Mouse (Mus musculus) stomach, embryonic 16.5 days (tissue): Measurements from ENCODE around the gene Dctn5. TPM values are rescaled to one million over a fixed set of nuclear protein-coding genes. Genes with fewer than 3 reads are reported as not detected.

Experiments
- ATAC-seq: fragments of 200-750 bp; cut with Nextera tagmentation; 2 replicates; pipeline ENCODE4 v1.8.0; 2017; ENCODE audit warnings: moderate number of reproducible peaks, moderate TSS enrichment; ENCODE audit not compliant: insufficient read depth, low FRiP score
- H3K27ac ChIP-seq: fragments of 300-500 bp; sonication (generic); 2 replicates; pipeline ENCODE4 v1.5.1; 2014; ENCODE audit warnings: low read length
- H3K27me3 ChIP-seq: fragments of 300-500 bp; sonication (generic); 2 replicates; pipeline ENCODE4 v1.6.1; 2014; ENCODE audit warnings: low read length, control low read depth, mixed read lengths; ENCODE audit not compliant: control insufficient read depth, insufficient read depth
- H3K36me3 ChIP-seq: fragments of 300-500 bp; sonication (generic); 2 replicates; pipeline ENCODE4 v1.6.1; 2014; ENCODE audit warnings: low read length; ENCODE audit not compliant: control insufficient read depth, insufficient read depth
- H3K4me1 ChIP-seq: fragments of 300-500 bp; sonication (generic); 2 replicates; pipeline ENCODE4 v1.6.1; 2014; ENCODE audit warnings: low read length, control low read depth, mixed read lengths; ENCODE audit not compliant: control insufficient read depth, insufficient read depth
- H3K4me2 ChIP-seq: fragments of 300-500 bp; sonication (generic); 2 replicates; pipeline ENCODE4 v1.6.1; 2014; ENCODE audit warnings: low read depth, low read length, mixed read lengths
- H3K4me3 ChIP-seq: fragments of 300-500 bp; sonication (generic); replicated peaks from 2 replicates; pipeline ENCODE4 v1.5.1; 2014; ENCODE audit warnings: mild to moderate bottlenecking, low read length
- H3K9ac ChIP-seq: fragments of 300-500 bp; sonication (generic); 2 replicates; pipeline ENCODE4 v1.6.1; 2014; ENCODE audit warnings: low read length
- H3K9me3 ChIP-seq: fragments of 300-500 bp; sonication (generic); replicated peaks from 2 replicates; pipeline ENCODE4 v1.6.1; 2016; ENCODE audit warnings: low read length, control low read depth; ENCODE audit not compliant: control insufficient read depth
- WGBS: fragments of 180-500 bp; shearing (Covaris S2); extraction: QIAGEN DNeasy Blood & Tissue Kit; methylation state at CpG from one replicate; pipeline ENCODE4 v1.1.7; 2014; 5-methylcytosine and 5-hydroxymethylcytosine counted together
- polyA plus RNA-seq: library from polyadenylated mRNA; unstranded; fragments of >200 nt; fragmentation: Nextera tagmentation; extraction: Ambion mirVana; gene quantifications from 2 replicates; pipeline ENCODE4 v1.2.1, GENCODE M21; 2015

Dctn5 gene
- polyA plus RNA-seq, 1 experiment from 2014 or later, result 112 TPM

DNA sequence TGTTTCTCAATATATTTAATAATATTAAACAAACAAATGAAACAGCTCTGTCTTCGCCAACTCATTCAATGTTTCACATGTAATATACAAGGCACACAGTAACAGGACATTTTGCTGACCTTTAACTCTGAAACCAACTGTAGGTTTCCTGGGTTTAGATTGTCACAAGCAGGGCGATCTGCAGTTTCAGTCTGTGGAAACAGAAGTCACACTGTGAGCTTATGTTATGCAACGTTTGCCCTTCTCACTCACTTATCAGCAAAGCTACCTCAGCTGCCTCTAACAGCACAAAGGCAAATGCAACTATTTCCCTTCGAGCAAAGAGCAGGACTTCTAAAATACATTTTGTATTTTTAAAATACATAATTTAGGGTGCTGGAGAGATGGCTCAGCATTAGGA, 9.3 kb upstream of the Dctn5 start:
- Histone ChIP-seq H3K36me3 (peaks cover 10% of the 10 kb centered on the region; the same call in 1 of the 2 replicates), H3K27me3 (no peaks in the 10 kb centered on the region), H3K4me2 (no peak overlapping the region), H3K4me3 (no peak overlapping the region), H3K27ac (no peak overlapping the region), H3K4me1 (no peaks in the 10 kb centered on the region), H3K9me3 (no peaks in the 10 kb centered on the region), H3K9ac (no peak overlapping the region)
- 82% methylated on average over 4 of the region's 4 CpGs for WGBS
- no peak for ATAC-seq

DNA sequence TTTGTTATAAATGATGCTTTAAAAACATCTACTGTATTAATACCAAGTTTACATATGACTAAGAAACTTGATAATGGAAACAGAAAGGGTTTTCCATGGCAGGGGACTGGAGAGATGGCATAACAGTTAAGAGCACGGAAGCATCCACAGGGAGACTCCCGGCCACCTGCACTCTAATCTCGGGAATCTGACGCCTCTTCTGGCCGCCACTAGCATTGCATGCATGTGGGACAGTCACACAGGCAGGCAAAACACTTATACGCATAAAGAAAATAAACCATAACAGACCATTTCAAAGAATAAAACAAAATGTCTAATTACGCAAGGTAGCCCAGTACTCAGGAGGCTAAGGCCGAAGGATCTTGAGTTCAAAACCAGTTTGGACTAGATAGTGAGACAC, 7.2 kb upstream of the Dctn5 start:
- H3K4me2 ChIP-seq, result no peak overlapping the region
- no peak overlapping the region for H3K27ac ChIP-seq
- WGBS, result 80% methylated on average over 8 of the region's 8 CpGs
- ATAC-seq, result no peak
- no peaks in the 10 kb centered on the region for H3K4me1 ChIP-seq
- no peak overlapping the region for H3K4me3 ChIP-seq
- H3K36me3 ChIP-seq, result peaks cover 10% of the 10 kb centered on the region; the same call in 1 of the 2 replicates
- H3K9me3 ChIP-seq, result no peaks in the 10 kb centered on the region
- no peak overlapping the region for H3K9ac ChIP-seq
- no peaks in the 10 kb centered on the region for H3K27me3 ChIP-seq

DNA sequence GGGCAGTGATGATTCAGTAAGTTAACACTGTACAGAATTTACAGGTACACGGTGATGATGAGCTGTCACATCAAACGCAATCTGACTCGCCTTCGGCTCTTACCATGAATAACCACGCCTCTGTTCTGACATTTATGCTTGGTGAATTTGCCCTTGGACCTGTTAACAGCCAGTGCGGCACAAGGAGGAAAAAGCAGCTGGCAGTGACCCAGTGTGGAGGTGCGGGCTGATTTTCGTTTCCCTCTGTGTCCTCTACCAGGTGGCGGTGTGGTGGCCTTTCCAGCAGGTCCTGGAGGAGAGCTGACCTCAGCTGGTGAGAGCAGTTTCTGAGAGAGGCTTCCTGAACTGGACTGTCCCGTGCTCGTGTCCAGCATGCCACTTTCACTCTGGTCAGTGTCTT, 5.9 kb upstream of the Dctn5 start:
- peaks cover 10% of the 10 kb centered on the region; the same call in 1 of the 2 replicates for H3K36me3 ChIP-seq
- ATAC-seq, result no peak
- no peak overlapping the region for H3K27ac ChIP-seq
- 93% methylated on average over 11 of the region's 11 CpGs for WGBS
- H3K27me3 ChIP-seq, result no peaks in the 10 kb centered on the region
- H3K4me2 ChIP-seq, result no peak overlapping the region
- no peaks in the 10 kb centered on the region for H3K9me3 ChIP-seq
- no peak overlapping the region for H3K9ac ChIP-seq
- no peak overlapping the region for H3K4me3 ChIP-seq
- H3K4me1 ChIP-seq, result no peaks in the 10 kb centered on the region

GRCm38 (mm10) chr7:122131834-122132233, 1.0 kb upstream of the Dctn5 start:
- Histone ChIP-seq H3K4me1 (peaks cover 4% of the 10 kb centered on the region; the same call in 1 of the 2 replicates), H3K9ac (no peak overlapping the region; the same call in 1 of the 2 replicates), H3K4me3 (peak overlapping the region; percentile 84), H3K4me2 (peak overlapping the region; percentile 66), H3K27me3 (no peaks in the 10 kb centered on the region), H3K27ac (no peak overlapping the region), H3K36me3 (0 out of 2 replicates have a peak, but pooled peaks cover 11% of the 10 kb centered on the region), H3K9me3 (no peaks in the 10 kb centered on the region)
- no peak for ATAC-seq

DNA sequence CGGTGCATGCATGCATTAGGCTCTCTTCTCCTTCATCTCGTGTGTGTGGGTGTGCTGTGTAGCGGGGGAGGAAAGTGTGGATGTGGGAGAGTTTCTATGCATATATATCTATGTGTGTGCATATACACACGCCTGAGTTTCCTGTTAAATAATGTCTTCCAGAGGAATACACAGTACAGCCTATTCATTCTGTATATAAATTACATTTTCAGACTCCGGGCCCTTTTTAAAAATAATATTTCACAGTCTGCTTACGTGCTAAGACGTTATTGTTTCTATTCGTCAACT, 441 bp downstream of the Dctn5 start:
- peak overlapping the region; percentile 84 for H3K4me3 ChIP-seq
- 0 out of 2 replicates have a peak, but pooled peaks cover 8% of the 10 kb centered on the region for H3K36me3 ChIP-seq
- no peaks in the 10 kb centered on the region for H3K9me3 ChIP-seq
- peak overlapping the region; percentile 93 for H3K9ac ChIP-seq
- 12% methylated on average over 8 of the region's 8 CpGs for WGBS
- peak overlapping the region; percentile 67 for H3K4me2 ChIP-seq
- H3K4me1 ChIP-seq, result peaks cover 4% of the 10 kb centered on the region; the same call in 1 of the 2 replicates
- peak overlapping the region; percentile 59 for H3K27ac ChIP-seq
- ATAC-seq, result no peak
- H3K27me3 ChIP-seq, result no peaks in the 10 kb centered on the region

- no peak overlapping the region for H3K4me3 ChIP-seq
- H3K27me3 ChIP-seq, result no peaks in the 10 kb centered on the region
- WGBS, result 71% methylated on average over 10 of the region's 10 CpGs
- peaks cover 4% of the 10 kb centered on the region; the same call in 1 of the 2 replicates for H3K4me1 ChIP-seq
- H3K4me2 ChIP-seq, result no peak overlapping the region
- no peak overlapping the region for H3K9ac ChIP-seq
- no peaks in the 10 kb centered on the region for H3K9me3 ChIP-seq
- H3K27ac ChIP-seq, result no peak overlapping the region
- ATAC-seq, result no peak
- H3K36me3 ChIP-seq, result 0 out of 2 replicates have a peak, but pooled peaks cover 12% of the 10 kb centered on the region
These were observed 2.2 kb downstream of the Dctn5 start for GRCm38 (mm10) chr7:122135070-122135469.

DNA sequence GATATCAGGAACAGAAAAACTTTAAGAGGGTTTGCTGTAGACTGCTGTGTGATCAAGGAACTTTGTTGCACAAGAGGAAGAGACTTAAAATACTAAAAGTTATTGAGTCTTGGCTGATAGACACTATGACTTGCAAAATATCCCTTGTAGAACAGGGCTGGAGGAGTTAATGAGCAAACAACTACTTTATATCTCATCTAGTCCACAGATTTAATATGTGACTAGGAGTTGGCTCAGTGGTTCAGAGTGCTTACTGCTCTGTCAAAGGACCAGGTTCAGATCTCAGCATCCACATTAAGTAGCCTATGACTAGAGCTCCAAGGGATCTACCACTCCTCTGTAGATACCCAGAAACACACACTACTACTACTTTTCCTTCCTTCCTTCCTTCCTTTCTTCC, 4.2 kb downstream of the Dctn5 start:
- Histone ChIP-seq H3K4me1 (peaks cover 4% of the 10 kb centered on the region; the same call in 1 of the 2 replicates), H3K9ac (no peak overlapping the region), H3K9me3 (no peaks in the 10 kb centered on the region), H3K27ac (no peak overlapping the region), H3K4me2 (no peak overlapping the region), H3K4me3 (no peak overlapping the region), H3K27me3 (no peaks in the 10 kb centered on the region), H3K36me3 (0 out of 2 replicates have a peak, but pooled peaks cover 12% of the 10 kb centered on the region)
- ATAC-seq, result no peak

- WGBS, result 91% methylated on average over 5 of the region's 5 CpGs
- no peak overlapping the region for H3K4me2 ChIP-seq
- no peaks in the 10 kb centered on the region for H3K27me3 ChIP-seq
- H3K27ac ChIP-seq, result no peak overlapping the region
- H3K4me1 ChIP-seq, result peaks cover 4% of the 10 kb centered on the region; the same call in 1 of the 2 replicates
- 0 out of 2 replicates have a peak, but pooled peaks cover 12% of the 10 kb centered on the region for H3K36me3 ChIP-seq
- no peak for ATAC-seq
- no peaks in the 10 kb centered on the region for H3K9me3 ChIP-seq
- H3K4me3 ChIP-seq, result no peak overlapping the region
- H3K9ac ChIP-seq, result no peak overlapping the region
These were observed 5.3 kb downstream of the Dctn5 start for GRCm38 (mm10) chr7:122138190-122138589.

- Histone ChIP-seq H3K4me2 (no peak overlapping the region), H3K9me3 (no peaks in the 10 kb centered on the region), H3K36me3 (peaks cover 24% of the 10 kb centered on the region), H3K27ac (no peak overlapping the region), H3K4me1 (no peaks in the 10 kb centered on the region), H3K4me3 (no peak overlapping the region), H3K9ac (no peak overlapping the region), H3K27me3 (no peaks in the 10 kb centered on the region)
- ATAC-seq, result no peak
These were observed 8.2 kb downstream of the Dctn5 start for GRCm38 (mm10) chr7:122140991-122141390.

- no peaks in the 10 kb centered on the region for H3K9me3 ChIP-seq
- no peak overlapping the region for H3K4me2 ChIP-seq
- H3K27ac ChIP-seq, result peak overlapping the region; percentile 10; the same call in 1 of the 2 replicates
- 65% methylated on average over 4 of the region's 4 CpGs for WGBS
- peaks cover 13% of the 10 kb centered on the region for H3K36me3 ChIP-seq
- peak; percentile 91 for ATAC-seq
- no peak overlapping the region for H3K4me3 ChIP-seq
- H3K4me1 ChIP-seq, result peaks cover under 1% of the 10 kb centered on the region; the same call in 1 of the 2 replicates
- H3K27me3 ChIP-seq, result no peaks in the 10 kb centered on the region
- no peak overlapping the region for H3K9ac ChIP-seq
These were observed 19.6 kb downstream of the Dctn5 start for GRCm38 (mm10) chr7:122152473-122152872.
